Mouse (Mus musculus) MEL (cell line): Measurements from ENCODE around the gene Olfr166. TPM values are rescaled to one million over a fixed set of nuclear protein-coding genes. Genes with fewer than 3 reads are reported as not detected.
"Not testable (repeated sequence)": the region's sequence is repeated elsewhere in the genome, so short reads cannot be mapped to it uniquely, and the experiment has no call there.

Source experiments
- DNase-seq: peaks from one replicate; pipeline ENCODE4 v3.0.0; 2011; ENCODE audit warnings: low read depth, low spot score
- H3K27ac ChIP-seq: 2 replicates; pipeline ENCODE4 v1.5.1; 2012; ENCODE audit warnings: low read depth, mild to moderate bottlenecking, control low read depth, low read length, moderate library complexity; ENCODE audit not compliant: control insufficient read depth
- H3K27me3 ChIP-seq, 2 experiments: fragments of 150-350 bp in 1 of 2; sonication (generic) in 1 of 2; 2 replicates each; pipeline ENCODE4 v1.6.1; 2012; ENCODE audit warnings: low read length in 2 of 2, mild to moderate bottlenecking in 2 of 2, improper control_type of control experiment in 1 of 2, moderate library complexity in 1 of 2; ENCODE audit not compliant: insufficient read depth in 2 of 2, control insufficient read depth in 1 of 2
- H3K36me3 ChIP-seq, 2 experiments: 2 replicates each; pipeline ENCODE4 v1.6.1; 2012 to 2014; ENCODE audit warnings: low read length in 2 of 2, improper control_type of control experiment in 1 of 2, inconsistent platforms in 1 of 2, mild to moderate bottlenecking in 1 of 2; ENCODE audit not compliant: insufficient read depth in 2 of 2, control insufficient read depth in 1 of 2
- H3K4me1 ChIP-seq, 2 experiments: fragments of 150-350 bp in 1 of 2; sonication (generic) in 1 of 2; 2 replicates each; pipeline ENCODE4 v1.6.1; 2012; ENCODE audit warnings: low read length in 2 of 2, improper control_type of control experiment in 1 of 2, mild to moderate bottlenecking in 1 of 2; ENCODE audit not compliant: insufficient read depth in 2 of 2, control insufficient read depth in 1 of 2
- H3K4me3 ChIP-seq, 2 experiments: fragments of 150-350 bp in 1 of 2; sonication (generic) in 1 of 2; 2 replicates each; pipeline ENCODE4 v1.5.1; 2012; ENCODE audit warnings: low read depth in 2 of 2, low read length in 2 of 2, mild to moderate bottlenecking in 2 of 2, moderate library complexity in 2 of 2, control low read depth in 1 of 2, improper control_type of control experiment in 1 of 2; ENCODE audit not compliant: control insufficient read depth in 1 of 2, insufficient read depth in 1 of 2
- H3K79me2 ChIP-seq: 2 replicates; pipeline ENCODE4 v1.6.1; 2012; ENCODE audit warnings: mild to moderate bottlenecking, low read length, moderate library complexity; ENCODE audit not compliant: control insufficient read depth, poor library complexity, insufficient read depth
- H3K9ac ChIP-seq: 2 replicates; pipeline ENCODE4 v1.6.1; 2012; ENCODE audit warnings: low read depth, mild to moderate bottlenecking, control low read depth, low read length, moderate library complexity; ENCODE audit not compliant: control insufficient read depth, poor library complexity, severe bottlenecking
- H3K9me3 ChIP-seq: fragments of 150-350 bp; sonication (generic); replicated peaks from 2 replicates; pipeline ENCODE4 v1.6.1; 2012; ENCODE audit warnings: mild to moderate bottlenecking, low read length, improper control_type of control experiment, moderate library complexity; ENCODE audit not compliant: insufficient read depth
- CHD1 ChIP-seq: IDR thresholded peaks from 2 replicates; pipeline ENCODE4 v1.6.1; 2012; ENCODE audit warnings: low read depth, mild to moderate bottlenecking, inconsistent platforms, low read length, improper control_type of control experiment
- CHD2 ChIP-seq: IDR thresholded peaks from 2 replicates; pipeline ENCODE4 v1.6.1; 2011; ENCODE audit warnings: low read length, improper control_type of control experiment
- E2F4 ChIP-seq: IDR thresholded peaks from 2 replicates; pipeline ENCODE4 v1.6.1; 2011; ENCODE audit warnings: low read depth, low read length, improper control_type of control experiment, borderline replicate concordance
- ELF1 ChIP-seq: IDR thresholded peaks from 2 replicates; pipeline ENCODE4 v1.6.1; 2014; ENCODE audit warnings: low read depth, mild to moderate bottlenecking, inconsistent platforms, low read length, improper control_type of control experiment, moderate library complexity
- GABPA ChIP-seq: IDR thresholded peaks from 2 replicates; pipeline ENCODE4 v1.6.1; 2012; ENCODE audit warnings: low read depth, mild to moderate bottlenecking, inconsistent platforms, low read length, improper control_type of control experiment, moderate library complexity
- HCFC1 ChIP-seq: IDR thresholded peaks from 2 replicates; pipeline ENCODE4 v1.6.1; 2012; ENCODE audit warnings: low read depth, mild to moderate bottlenecking, inconsistent platforms, low read length, improper control_type of control experiment, moderate library complexity
- JUND ChIP-seq: IDR thresholded peaks from 2 replicates; pipeline ENCODE4 v1.6.1; 2011; ENCODE audit warnings: low read depth, mild to moderate bottlenecking, improper control_type of control experiment, low read length
- KAT2A ChIP-seq: conservative IDR thresholded peaks from 2 replicates; pipeline ENCODE4 v1.6.1; 2012; ENCODE audit warnings: low read depth, low read length, improper control_type of control experiment, inconsistent platforms
- MEF2A ChIP-seq: IDR thresholded peaks from 2 replicates; pipeline ENCODE4 v1.6.1; 2014; ENCODE audit warnings: low read depth, mild to moderate bottlenecking, inconsistent platforms, low read length, improper control_type of control experiment; ENCODE audit not compliant: poor library complexity, insufficient replicate concordance, severe bottlenecking; ENCODE audit errors: extremely low read depth
- NELFE ChIP-seq: IDR thresholded peaks from 2 replicates; pipeline ENCODE4 v1.6.1; 2011; ENCODE audit warnings: low read depth, low read length, improper control_type of control experiment
- NRF1 ChIP-seq: IDR thresholded peaks from 2 replicates; pipeline ENCODE4 v1.6.1; 2014; ENCODE audit warnings: low read depth, mild to moderate bottlenecking, inconsistent platforms, low read length, improper control_type of control experiment, moderate library complexity; ENCODE audit not compliant: poor library complexity, insufficient read depth, severe bottlenecking
- POLR2A ChIP-seq, 2 experiments: IDR thresholded peaks; 2 replicates each; pipeline ENCODE4 v1.6.1; 2011 to 2012; ENCODE audit warnings: low read length in 2 of 2, mild to moderate bottlenecking in 2 of 2, control low read depth in 1 of 2, improper control_type of control experiment in 1 of 2, low read depth in 1 of 2, moderate library complexity in 1 of 2; ENCODE audit not compliant: control insufficient read depth in 1 of 2, insufficient read depth in 1 of 2, poor library complexity in 1 of 2
- SIN3A ChIP-seq: IDR thresholded peaks from 2 replicates; pipeline ENCODE4 v1.6.1; 2012; ENCODE audit warnings: low read length, improper control_type of control experiment, inconsistent platforms
- UBTF ChIP-seq: IDR thresholded peaks from 2 replicates; pipeline ENCODE4 v1.6.1; 2012; ENCODE audit warnings: low read depth, mild to moderate bottlenecking, inconsistent platforms, low read length, improper control_type of control experiment, moderate library complexity, borderline replicate concordance; ENCODE audit not compliant: insufficient read depth
- ZKSCAN1 ChIP-seq: IDR thresholded peaks from 2 replicates; pipeline ENCODE4 v1.6.1; 2012; ENCODE audit warnings: low read depth, mild to moderate bottlenecking, inconsistent platforms, low read length, improper control_type of control experiment, moderate library complexity
- ZNF384 ChIP-seq: IDR thresholded peaks from 2 replicates; pipeline ENCODE4 v1.6.1; 2012; ENCODE audit warnings: low read depth, mild to moderate bottlenecking, inconsistent platforms, low read length, improper control_type of control experiment
- polyA plus RNA-seq, 2 experiments: library from polyadenylated mRNA; stranded (reverse) in 1 of 2; unstranded in 1 of 2; fragments of >175 nt in 1 of 2; fragments of >200 nt in 1 of 2; gene quantifications; 2 replicates each; pipeline versions ENCODE4 v1.2.1 to v1.2.4; 2012; ENCODE audit warnings: low replicate concordance in 2 of 2, low read depth in 1 of 2; ENCODE audit not compliant: insufficient read length in 2 of 2, insufficient read depth in 1 of 2, missing spikeins in 1 of 2
- total RNA-seq: library from RNA; depleted of rRNA; stranded (reverse); fragments of 300-350 nt; gene quantifications from 2 replicates; pipeline ENCODE4 v1.2.3, GENCODE M21; 2012; rRNA removed

The Olfr166 gene
- not detected in 2 replicates for total RNA-seq
- not detected for polyA plus RNA-seq

DNA sequence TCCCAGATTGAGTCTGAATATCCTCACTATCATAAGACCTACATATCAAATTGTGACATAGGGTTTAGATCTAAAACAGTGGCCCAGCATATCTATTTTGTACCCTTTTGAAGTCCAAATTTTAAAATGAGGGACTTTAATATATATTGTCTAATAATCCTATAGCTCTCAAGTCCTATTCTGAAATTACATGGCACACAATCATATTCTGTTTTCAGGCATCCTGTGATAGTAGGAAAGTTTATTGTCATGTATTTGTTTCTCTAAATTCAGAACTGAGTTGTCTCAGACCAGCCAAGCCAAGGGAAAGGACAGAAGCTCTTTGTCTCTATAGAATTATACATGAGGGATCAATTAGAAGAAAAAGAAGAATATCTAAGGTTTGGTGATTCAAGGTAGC, at the start of gene Olfr166:
Gene Olfr166, plus strand, starts transcription at position 301 of the 400 bp plus-strand sequence.
- Histone ChIP-seq H3K27me3 (no peaks in the 10 kb centered on the region), H3K4me3 (no peak within 1 kb of the TSS), H3K27ac (no peak within 1 kb of the TSS), H3K36me3 (no peaks in the 10 kb centered on the region), H3K9me3 (no peaks in the 10 kb centered on the region), H3K4me1 (no peaks in the 10 kb centered on the region), H3K79me2 (no peaks in the 10 kb centered on the region), H3K9ac (no peak within 1 kb of the TSS)
- DNase-seq: no peak
- TF ChIP-seq GABPA: no peak
- no peak for TF ChIP-seq CHD2
- no peak for TF ChIP-seq MEF2A
- TF ChIP-seq E2F4: no peak
- no peak for TF ChIP-seq JUND
- TF ChIP-seq ZNF384: no peak
- no peak for TF ChIP-seq POLR2A (IDR thresholded peaks at IDR 0.05; ENCODE audit: control insufficient read depth in 1 of 2, insufficient read depth in 1 of 2, low read depth in 1 of 2, low read length in 2 of 2, poor library complexity in 1 of 2)
- TF ChIP-seq ELF1: no peak
- no peak for TF ChIP-seq NELFE
- TF ChIP-seq ZKSCAN1: no peak
- no peak for TF ChIP-seq SIN3A
- TF ChIP-seq KAT2A: no peak
- TF ChIP-seq UBTF: no peak
- TF ChIP-seq HCFC1: no peak
- TF ChIP-seq CHD1: no peak
- TF ChIP-seq NRF1: no peak

GRCm38 (mm10) chr16:19458741-19459140, 24.8 kb upstream of the Olfr166 start:
- not testable (repeated sequence) for H3K4me3 ChIP-seq, DNase-seq, H3K36me3 ChIP-seq, H3K27me3 ChIP-seq, H3K79me2 ChIP-seq, H3K4me1 ChIP-seq, H3K27ac ChIP-seq, H3K9me3 ChIP-seq, H3K9ac ChIP-seq
